In genomic region chr19:31765451-31765850, GRCm38 (mm10) we compare ENCODE assay signal across 8 mouse cellular contexts. TPM values are rescaled to one million over a fixed set of nuclear protein-coding genes. Genes with fewer than 3 reads are reported as not detected.
A peak's percentile ranks its signal among the peaks of the same experiment; 100 is the strongest.
DNase-seq lines count a peak whose midpoint lies in the region; ATAC-seq and TF ChIP-seq lines count a peak whose summit lies in the region.

No protein-coding gene starts in this region.

- H3K36me3 ChIP-seq in lung, embryonic 14.5 days (ENCODE audit: insufficient read depth): no peaks in the 10 kb centered on the region
- H3K36me3 ChIP-seq in intestine, postnatal 0 days (ENCODE audit: control insufficient read depth, insufficient read depth): no peaks in the 10 kb centered on the region
- H3K36me3 ChIP-seq in neural tube, embryonic 15.5 days: no peaks in the 10 kb centered on the region

- DNase-seq in embryo, embryonic 10.5 days (ENCODE audit: low spot score): peak; percentile 38
- DNase-seq in embryo, embryonic 9.5 days (ENCODE audit: extremely low spot score): no peak
- DNase-seq in lung, embryonic 14.5 days: peak; percentile 34
- no peak for DNase-seq in lung, postnatal 10 days
- no peak for DNase-seq in right cerebral cortex, postnatal 25 days
- DNase-seq in retina, embryonic 14.5 days (ENCODE audit: low spot score): no peak

- peak; percentile 4; the same call in 1 of the 2 replicates for ATAC-seq in lung, embryonic 14.5 days (ENCODE audit: insufficient read depth)
- ATAC-seq in intestine, postnatal 0 days: no peak
- no peak for ATAC-seq in neural tube, embryonic 15.5 days (ENCODE audit: low FRiP score)

- TF ChIP-seq CTCF in lung, embryonic 14.5 days (IDR thresholded peaks at IDR 0.05; ENCODE audit: low read depth): no peak
- TF ChIP-seq CTCF in intestine, postnatal 0 days (IDR thresholded peaks at IDR 0.05; ENCODE audit: low read depth): no peak

- WGBS in lung, embryonic 14.5 days: 19% methylated on average over 4 of the region's 4 CpGs
- WGBS in intestine, postnatal 0 days: 40% methylated on average over 4 of the region's 4 CpGs
- WGBS in neural tube, embryonic 15.5 days: 42% methylated on average over 4 of the region's 4 CpGs

- H3K27me3 ChIP-seq in lung, embryonic 14.5 days (ENCODE audit: insufficient read depth, low read length): no peaks in the 10 kb centered on the region
- H3K27me3 ChIP-seq in intestine, postnatal 0 days (replicated peaks; ENCODE audit: control insufficient read depth, insufficient read depth, low read length): peaks cover 9% of the 10 kb centered on the region
- H3K27me3 ChIP-seq in neural tube, embryonic 15.5 days (replicated peaks): peaks cover 16% of the 10 kb centered on the region

- H3K4me3 ChIP-seq in lung, embryonic 14.5 days (ENCODE audit: low read depth, low read length): peak overlapping the region; percentile 48
- peak overlapping the region; percentile 67; the same call in 1 of the 2 replicates for H3K4me3 ChIP-seq in intestine, postnatal 0 days (ENCODE audit: low read depth, low read length)
- no peak overlapping the region for H3K4me3 ChIP-seq in neural tube, embryonic 15.5 days (replicated peaks)

- H3K27ac ChIP-seq in lung, embryonic 14.5 days (ENCODE audit: low read depth): no peak overlapping the region
- H3K27ac ChIP-seq in intestine, postnatal 0 days (ENCODE audit: low read depth, low read length): no peak overlapping the region
- H3K27ac ChIP-seq in neural tube, embryonic 15.5 days (replicated peaks): no peak overlapping the region

- H3K9me3 ChIP-seq in lung, embryonic 14.5 days (ENCODE audit: low read depth, low read length): no peaks in the 10 kb centered on the region
- no peaks in the 10 kb centered on the region for H3K9me3 ChIP-seq in intestine, postnatal 0 days (ENCODE audit: control insufficient read depth)
- H3K9me3 ChIP-seq in neural tube, embryonic 15.5 days (replicated peaks): no peaks in the 10 kb centered on the region

- no peak overlapping the region for H3K9ac ChIP-seq in lung, embryonic 14.5 days
- no peak overlapping the region for H3K9ac ChIP-seq in intestine, postnatal 0 days (ENCODE audit: low read depth, low read length)
- no peak overlapping the region for H3K9ac ChIP-seq in neural tube, embryonic 15.5 days (replicated peaks)

- H3K4me1 ChIP-seq in lung, embryonic 14.5 days (ENCODE audit: insufficient read depth): no peaks in the 10 kb centered on the region; the same call in 1 of the 2 replicates
- H3K4me1 ChIP-seq in intestine, postnatal 0 days (replicated peaks; ENCODE audit: control insufficient read depth, insufficient read depth, low read length): no peaks in the 10 kb centered on the region
- H3K4me1 ChIP-seq in neural tube, embryonic 15.5 days: peaks cover 30% of the 10 kb centered on the region

- peak overlapping the region; percentile 65 for H3K4me2 ChIP-seq in lung, embryonic 14.5 days
- peak overlapping the region; percentile 97 for H3K4me2 ChIP-seq in intestine, postnatal 0 days (replicated peaks; ENCODE audit: low read depth)
- peak overlapping the region; percentile 97 for H3K4me2 ChIP-seq in neural tube, embryonic 15.5 days

RNA-seq across cellular contexts. Expression of gene Prkg1, which starts 0.6 kb away (rescaled TPM):
- 6.0 and 7.9 TPM in 2 replicates for polyA plus RNA-seq in lung, embryonic 14.5 days (2014; fragmentation: Nextera tagmentation; extraction: Ambion mirVana)
- 4.0 and 4.6 TPM in 2 replicates for polyA plus RNA-seq in intestine, postnatal 0 days (2015; fragmentation: Nextera tagmentation; extraction: Ambion mirVana)
- polyA plus RNA-seq in neural tube, embryonic 15.5 days (2015; fragmentation: Nextera tagmentation; extraction: Ambion mirVana): 7.8 and 8.1 TPM in 2 replicates

Comparison
In these comparisons a context has a peak if more than half of its experiments do, and no peak if none do; other contexts are left out.
1. DNase-seq: peak in embryo, embryonic 10.5 days (single experiment) and lung, embryonic 14.5 days (single experiment); none in embryo, embryonic 9.5 days (single experiment), lung, postnatal 10 days (single experiment), right cerebral cortex, postnatal 25 days (single experiment) and retina, embryonic 14.5 days (single experiment).
2. Peak in every context shown above with its lines, with median percentiles within 50 percentile points of each other: H3K4me2 ChIP-seq.